In the genomic region with DNA sequence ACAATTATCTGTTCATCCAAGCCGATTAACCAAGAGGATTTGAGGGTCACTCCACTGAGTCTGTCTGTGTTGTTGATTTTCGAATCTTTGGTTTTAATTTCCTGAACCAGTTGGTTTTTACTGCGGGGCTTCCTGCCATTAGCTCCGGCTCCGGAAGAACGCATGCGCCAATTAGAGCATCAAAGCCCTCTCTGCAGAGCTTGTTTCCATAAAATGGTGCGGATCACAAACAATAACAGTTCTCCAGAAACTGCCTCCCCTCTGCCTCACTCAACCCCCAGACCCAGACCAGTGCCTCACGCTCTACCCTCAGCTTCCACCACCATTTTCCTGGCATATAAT, we compare ENCODE assay signal across 21 mouse cellular contexts. TPM values are rescaled to one million over a fixed set of nuclear protein-coding genes. Genes with fewer than 3 reads are reported as not detected.
A peak's percentile ranks its signal among the peaks of the same experiment; 100 is the strongest.
DNase-seq lines count a peak whose midpoint lies in the region; ATAC-seq lines count a peak whose summit lies in the region.
"Had no signal": no experiment of that assay in that cellular context is flagged by ENCODE, and none has a peak within 500 bp of the region (broad histone marks: within the 10 kb centered on the region; RNA-seq: fewer than 3 reads in every experiment).

No protein-coding gene starts in this region.

- no peak for DNase-seq in heart, postnatal 25 days (ENCODE audit: low spot score)
- DNase-seq in embryonic facial prominence, embryonic 14.5 days (ENCODE audit: low spot score), result no peak
- DNase-seq in spleen, postnatal 36 days (ENCODE audit: low spot score in 2 of 2), result no peak
- DNase-seq in MN1 (ENCODE audit: low spot score), result no peak
- DNase-seq: adrenal gland, postnatal 36 days; cerebellum, adult 9-10 months; kidney, postnatal 36 days; retina, postnatal 1 day; thymus, adult 2 months had no signal

- no peak overlapping the region for H3K27ac ChIP-seq in heart, embryonic 11.5 days (ENCODE audit: low read depth, low read length)
- H3K27ac ChIP-seq in neural tube, embryonic 12.5 days, result no peak overlapping the region
- no peak overlapping the region for H3K27ac ChIP-seq in neural tube, embryonic 15.5 days (replicated peaks)
- H3K27ac ChIP-seq in embryonic facial prominence, embryonic 14.5 days (replicated peaks; ENCODE audit: low read depth, low read length), result peak overlapping the region; percentile 61; the same call in 1 of the 2 replicates
- no peak overlapping the region for H3K27ac ChIP-seq in neural tube, embryonic 14.5 days (ENCODE audit: low read depth, low read length)
- H3K27ac ChIP-seq: forebrain, embryonic 15.5 days; hindbrain, embryonic 14.5 days; liver, embryonic 12.5 days had no signal

- peak overlapping the region; percentile 41 for H3K4me2 ChIP-seq in heart, embryonic 11.5 days
- H3K4me2 ChIP-seq in neural tube, embryonic 12.5 days (replicated peaks), result peak overlapping the region; percentile 18; the same call in 1 of the 2 replicates
- no peak overlapping the region; the same call in 1 of the 2 replicates for H3K4me2 ChIP-seq in neural tube, embryonic 15.5 days
- peak overlapping the region; percentile 28 for H3K4me2 ChIP-seq in embryonic facial prominence, embryonic 14.5 days (ENCODE audit: low read depth, low read length)
- peak overlapping the region; percentile 16; the same call in 1 of the 2 replicates for H3K4me2 ChIP-seq in neural tube, embryonic 14.5 days (ENCODE audit: low read depth, low read length)
- H3K4me2 ChIP-seq: forebrain, embryonic 15.5 days; hindbrain, embryonic 14.5 days; liver, embryonic 12.5 days had no signal

- intact Hi-C loops in heart, postnatal 25 days (cut with DNase I), result no loop called here

- no peak for ATAC-seq in heart, embryonic 11.5 days (replicated peaks; ENCODE audit: insufficient number of reproducible peaks, low FRiP score, low TSS enrichment)
- no peak for ATAC-seq in neural tube, embryonic 12.5 days (ENCODE audit: low FRiP score, low read depth)
- no peak for ATAC-seq in neural tube, embryonic 15.5 days (ENCODE audit: low FRiP score)
- no peak for ATAC-seq in embryonic facial prominence, embryonic 14.5 days (ENCODE audit: low read depth)
- no peak for ATAC-seq in neural tube, embryonic 14.5 days (ENCODE audit: low read depth)
- ATAC-seq: activated CD4-positive, CD25-positive, alpha-beta regulatory T cell, adult 4 months; forebrain, embryonic 15.5 days; intestine, postnatal 0 days; liver, embryonic 12.5 days; lung, postnatal 0 days had no signal

- H3K4me3 ChIP-seq in heart, embryonic 11.5 days (ENCODE audit: low read depth, low read length), result no peak overlapping the region; the same call in 1 of the 2 replicates
- no peak overlapping the region for H3K4me3 ChIP-seq in neural tube, embryonic 12.5 days
- H3K4me3 ChIP-seq in neural tube, embryonic 15.5 days (replicated peaks), result no peak overlapping the region
- no peak overlapping the region for H3K4me3 ChIP-seq in embryonic facial prominence, embryonic 14.5 days (ENCODE audit: low read depth, low read length)
- H3K4me3 ChIP-seq in neural tube, embryonic 14.5 days (ENCODE audit: low read depth, low read length), result no peak overlapping the region
- H3K4me3 ChIP-seq: forebrain, embryonic 15.5 days; liver, embryonic 12.5 days had no signal

- no peaks in the 10 kb centered on the region for H3K36me3 ChIP-seq in heart, embryonic 11.5 days (ENCODE audit: control insufficient read depth, insufficient read depth, low read length)
- H3K36me3 ChIP-seq in neural tube, embryonic 12.5 days, result no peaks in the 10 kb centered on the region; the same call in 1 of the 2 replicates
- H3K36me3 ChIP-seq in neural tube, embryonic 15.5 days, result no peaks in the 10 kb centered on the region
- no peaks in the 10 kb centered on the region for H3K36me3 ChIP-seq in embryonic facial prominence, embryonic 14.5 days (ENCODE audit: control insufficient read depth, insufficient read depth, low read length)
- H3K36me3 ChIP-seq in neural tube, embryonic 14.5 days (ENCODE audit: control insufficient read depth, insufficient read depth, low read length), result no peaks in the 10 kb centered on the region
- H3K36me3 ChIP-seq: forebrain, embryonic 15.5 days; liver, embryonic 12.5 days had no signal

- H3K9me3 ChIP-seq in heart, embryonic 11.5 days (replicated peaks; ENCODE audit: control insufficient read depth, low read length), result no peaks in the 10 kb centered on the region
- H3K9me3 ChIP-seq in neural tube, embryonic 12.5 days, result no peaks in the 10 kb centered on the region
- no peaks in the 10 kb centered on the region for H3K9me3 ChIP-seq in neural tube, embryonic 15.5 days (replicated peaks)
- H3K9me3 ChIP-seq in embryonic facial prominence, embryonic 14.5 days (ENCODE audit: control insufficient read depth, low read length), result no peaks in the 10 kb centered on the region
- no peaks in the 10 kb centered on the region for H3K9me3 ChIP-seq in neural tube, embryonic 14.5 days (ENCODE audit: control insufficient read depth, low read length)
- H3K9me3 ChIP-seq: forebrain, embryonic 15.5 days; liver, embryonic 12.5 days had no signal

- peaks cover 4% of the 10 kb centered on the region; the same call in 1 of the 2 replicates for H3K4me1 ChIP-seq in heart, embryonic 11.5 days (ENCODE audit: control insufficient read depth, insufficient read depth, low read length)
- peaks cover 17% of the 10 kb centered on the region for H3K4me1 ChIP-seq in neural tube, embryonic 12.5 days
- H3K4me1 ChIP-seq in neural tube, embryonic 15.5 days, result peaks cover 18% of the 10 kb centered on the region
- H3K4me1 ChIP-seq in embryonic facial prominence, embryonic 14.5 days (ENCODE audit: control insufficient read depth, insufficient read depth, low read length), result peaks cover 6% of the 10 kb centered on the region; the same call in 1 of the 2 replicates
- peaks cover 3% of the 10 kb centered on the region; the same call in 1 of the 2 replicates for H3K4me1 ChIP-seq in neural tube, embryonic 14.5 days (ENCODE audit: control insufficient read depth, insufficient read depth, low read length)

- peaks cover 60% of the 10 kb centered on the region for H3K27me3 ChIP-seq in heart, embryonic 11.5 days (ENCODE audit: control insufficient read depth, insufficient read depth, low read length)
- H3K27me3 ChIP-seq in neural tube, embryonic 12.5 days (replicated peaks), result peaks cover 61% of the 10 kb centered on the region
- peaks cover 58% of the 10 kb centered on the region for H3K27me3 ChIP-seq in neural tube, embryonic 15.5 days (replicated peaks)
- peaks cover 61% of the 10 kb centered on the region for H3K27me3 ChIP-seq in embryonic facial prominence, embryonic 14.5 days (replicated peaks; ENCODE audit: control insufficient read depth, insufficient read depth, low read length)
- peaks cover 17% of the 10 kb centered on the region for H3K27me3 ChIP-seq in neural tube, embryonic 14.5 days (ENCODE audit: control insufficient read depth, insufficient read depth, low read length)

- WGBS in heart, embryonic 11.5 days (ENCODE audit: insufficient replicate concordance), result 13% methylated on average over 9 of the region's 9 CpGs
- 14% methylated on average over 9 of the region's 9 CpGs for WGBS in neural tube, embryonic 12.5 days
- WGBS in neural tube, embryonic 15.5 days, result 12% methylated on average over 9 of the region's 9 CpGs
- WGBS in embryonic facial prominence, embryonic 14.5 days, result 10% methylated on average over 9 of the region's 9 CpGs
- WGBS in neural tube, embryonic 14.5 days, result 11% methylated on average over 9 of the region's 9 CpGs

- H3K9ac ChIP-seq in heart, embryonic 11.5 days (ENCODE audit: low read depth, low read length), result no peak overlapping the region
- no peak overlapping the region for H3K9ac ChIP-seq in neural tube, embryonic 12.5 days
- no peak overlapping the region for H3K9ac ChIP-seq in neural tube, embryonic 15.5 days (replicated peaks)
- H3K9ac ChIP-seq in embryonic facial prominence, embryonic 14.5 days (ENCODE audit: low read depth, low read length), result no peak overlapping the region
- no peak overlapping the region for H3K9ac ChIP-seq in neural tube, embryonic 14.5 days (replicated peaks; ENCODE audit: low read depth, low read length)
- H3K9ac ChIP-seq: forebrain, embryonic 15.5 days; hindbrain, embryonic 14.5 days; liver, embryonic 12.5 days had no signal

RNA-seq across cellular contexts. Expression of a gene that starts 18.5 kb away (rescaled TPM):
- 0.14 and 0.39 TPM in 2 replicates for polyA plus RNA-seq in heart, embryonic 11.5 days (2014; fragmentation: Nextera tagmentation; extraction: Ambion mirVana)
- total RNA-seq in heart, postnatal 25 days (2021), result under 1 TPM; 0.14 to 0.23 TPM
- 15.5 and 21.6 TPM in 2 replicates for polyA plus RNA-seq in neural tube, embryonic 12.5 days (2016; fragmentation: Nextera tagmentation; extraction: Ambion mirVana)
- 5.5 and 6.5 TPM in 2 replicates for polyA plus RNA-seq in neural tube, embryonic 15.5 days (2015; fragmentation: Nextera tagmentation; extraction: Ambion mirVana)
- polyA plus RNA-seq in embryonic facial prominence, embryonic 14.5 days (2014; fragmentation: Nextera tagmentation; extraction: Ambion mirVana), result 4.6 and 5.0 TPM in 2 replicates
- polyA plus RNA-seq in neural tube, embryonic 14.5 days (2014; fragmentation: Nextera tagmentation; extraction: Ambion mirVana), result 7.3 and 9.1 TPM in 2 replicates
- total RNA-seq: megakaryocyte-erythroid progenitor cell, adult 5-6 weeks; neutrophil, adult 5-6 weeks had no signal
- polyA plus RNA-seq: activated CD4-positive, CD25-positive, alpha-beta regulatory T cell, adult 4 months had no signal
